Mouse (Mus musculus): ENCODE measurements around the gene Slc25a10.

DNA sequence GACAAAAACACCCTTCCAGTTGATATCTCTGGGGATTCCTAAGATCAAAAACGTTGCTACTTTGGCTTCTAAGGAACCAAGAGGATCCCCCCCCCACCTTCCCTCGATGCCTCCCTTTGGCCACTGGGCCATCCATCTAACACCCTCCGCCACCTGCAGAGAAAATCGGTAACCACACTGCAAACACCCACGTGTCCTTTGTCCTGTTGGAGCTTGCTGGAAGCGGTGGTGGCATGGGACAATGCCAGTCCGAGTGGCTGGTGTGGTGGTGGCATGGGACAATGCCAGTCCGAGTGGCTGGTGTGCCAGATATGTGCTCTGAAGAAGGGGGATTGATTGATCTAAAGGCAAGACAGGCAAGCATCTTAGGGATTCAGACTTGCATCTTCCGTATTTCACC lies 40.0 kb downstream of the Slc25a10 start:
- TF ChIP-seq CTCF (IDR thresholded peaks at IDR 0.05; ENCODE audit: control insufficient read depth, insufficient read depth, insufficient read length), result no peak
- no peak for TF ChIP-seq USF1 (IDR thresholded peaks at IDR 0.05; ENCODE audit: low read depth)
- no peak for TF ChIP-seq CEBPB (IDR thresholded peaks at IDR 0.05; ENCODE audit: low read depth)
- TF ChIP-seq MAX (IDR thresholded peaks at IDR 0.05), result no peak
- no peak for TF ChIP-seq MYOD1 (IDR thresholded peaks at IDR 0.05; ENCODE audit: control insufficient read depth, insufficient read length, low read depth)
- no peak for TF ChIP-seq MYOG (IDR thresholded peaks at IDR 0.05; ENCODE audit: control insufficient read depth, extremely low read depth, insufficient read length)
- no peak for TF ChIP-seq FOSL1 (IDR thresholded peaks at IDR 0.05; ENCODE audit: insufficient read depth, low read length, poor library complexity, severe bottlenecking)
